Mouse (Mus musculus): ENCODE measurements around the gene Hist1h2ai. TPM values are rescaled to one million over a fixed set of nuclear protein-coding genes. Genes with fewer than 3 reads are reported as not detected.
"Not testable (repeated sequence)": the region's sequence is repeated elsewhere in the genome, so short reads cannot be mapped to it uniquely, and the experiment has no call there.

Gene Hist1h2ai
- polyA plus RNA-seq (2012; rRNA removed) (6.9 and 22.2 TPM in 2 replicates), polyA plus RNA-seq (2014; fragmentation: Nextera tagmentation; extraction: Ambion mirVana) (15.0 and 22.5 TPM in 2 replicates)

DNA sequence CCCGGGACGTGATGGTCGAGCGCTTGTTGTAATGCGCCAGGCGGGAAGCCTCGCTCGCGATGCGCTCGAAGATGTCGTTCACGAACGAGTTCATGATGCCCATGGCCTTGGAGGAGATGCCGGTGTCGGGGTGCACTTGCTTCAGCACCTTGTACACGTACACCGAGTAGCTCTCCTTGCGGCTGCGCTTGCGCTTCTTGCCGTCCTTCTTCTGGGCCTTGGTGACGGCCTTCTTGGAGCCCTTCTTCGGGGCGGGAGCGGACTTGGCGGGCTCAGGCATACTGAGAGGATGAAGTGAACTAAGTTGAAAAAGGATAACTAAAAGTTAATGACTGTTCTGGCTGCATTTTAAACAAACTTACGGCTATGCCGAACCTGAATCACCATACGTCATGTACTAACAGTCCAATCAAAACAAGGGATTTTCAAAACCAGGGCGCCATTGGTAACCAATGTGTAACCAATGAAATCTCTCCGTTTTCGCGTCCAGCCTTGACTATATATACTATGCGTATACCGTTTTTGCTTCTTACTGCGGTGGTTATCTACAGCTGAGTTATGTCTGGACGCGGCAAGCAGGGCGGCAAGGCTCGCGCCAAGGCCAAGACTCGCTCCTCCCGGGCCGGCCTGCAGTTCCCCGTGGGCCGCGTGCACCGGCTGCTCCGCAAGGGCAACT is at the start of gene Hist1h2ai, which contains the start of gene Hist1h2bl:
TSS of gene Hist1h2ai (plus strand) at position 559 of the 676 bp plus-strand sequence.
TSS of gene Hist1h2bl (minus strand) at position 280 of the 676 bp plus-strand sequence.
- ATAC-seq (ENCODE audit: insufficient read depth) (peak; percentile 81), DNase-seq (ENCODE audit: low read depth in 3 of 3, low spot score in 3 of 3) (peak; percentile 95 to 96 (median 96))
- not testable (repeated sequence) for H3K27me3 ChIP-seq (ENCODE audit: control insufficient read depth, insufficient read depth, low read length); H3K36me3 ChIP-seq (replicated peaks; ENCODE audit: control insufficient read depth, insufficient read depth, low read depth); H3K9me3 ChIP-seq (ENCODE audit: control insufficient read depth, low read length)
- peak; percentile 71 for TF ChIP-seq EP300 (IDR thresholded peaks at IDR 0.05; ENCODE audit: low read depth)
- Histone ChIP-seq H3K4me1 (replicated peaks; ENCODE audit: control insufficient read depth in 2 of 2, insufficient read depth in 2 of 2, low read length in 1 of 2) (peaks cover 20 to 34% of the 10 kb centered on the region in 2 experiments), H3K4me2 (ENCODE audit: low read depth) (peak within 1 kb of the TSS; percentile 99), H3K4me3 (ENCODE audit: insufficient read depth in 1 of 2, low read depth in 2 of 2, low read length in 2 of 2) (peak within 1 kb of the TSS; percentile 67 to 73), H3K27ac (peak within 1 kb of the TSS; percentile 100), H3K9ac (replicated peaks) (peak within 1 kb of the TSS; percentile 98)
- under 1% methylated on average over 23 of the region's 50 CpGs for WGBS (ENCODE audit: insufficient replicate concordance)

- Histone ChIP-seq H3K36me3 (replicated peaks; ENCODE audit: control insufficient read depth, insufficient read depth, low read depth) (no peaks in the 10 kb centered on the region), H3K4me3 (ENCODE audit: insufficient read depth in 1 of 2, low read depth in 2 of 2, low read length in 2 of 2) (no peak within 1 kb of the TSS), H3K4me2 (ENCODE audit: low read depth) (no peak within 1 kb of the TSS), H3K27me3 (ENCODE audit: control insufficient read depth, insufficient read depth, low read length) (no peaks in the 10 kb centered on the region), H3K9me3 (ENCODE audit: control insufficient read depth, low read length) (no peaks in the 10 kb centered on the region), H3K27ac (no peak within 1 kb of the TSS), H3K9ac (replicated peaks) (no peak within 1 kb of the TSS), H3K4me1 (replicated peaks; ENCODE audit: control insufficient read depth in 2 of 2, insufficient read depth in 2 of 2, low read length in 1 of 2) (no peaks in the 10 kb centered on the region)
- ATAC-seq (ENCODE audit: insufficient read depth) = no peak
- TF ChIP-seq EP300 (IDR thresholded peaks at IDR 0.05; ENCODE audit: low read depth) (no peak), CTCF (IDR thresholded peaks at IDR 0.05; ENCODE audit: low read depth) (no peak)
- DNase-seq (ENCODE audit: low read depth in 3 of 3, low spot score in 3 of 3) = no peak
- WGBS (ENCODE audit: insufficient replicate concordance) = 52% methylated on average over 2 of the region's 2 CpGs
These were observed 38.9 kb upstream of the Hist1h2ai start, which contains the start of gene Olfr1360 for GRCm38 (mm10) chr13:21677305-21677704. Gene Olfr1360, minus strand, starts transcription at chr13:21677405.

DNA sequence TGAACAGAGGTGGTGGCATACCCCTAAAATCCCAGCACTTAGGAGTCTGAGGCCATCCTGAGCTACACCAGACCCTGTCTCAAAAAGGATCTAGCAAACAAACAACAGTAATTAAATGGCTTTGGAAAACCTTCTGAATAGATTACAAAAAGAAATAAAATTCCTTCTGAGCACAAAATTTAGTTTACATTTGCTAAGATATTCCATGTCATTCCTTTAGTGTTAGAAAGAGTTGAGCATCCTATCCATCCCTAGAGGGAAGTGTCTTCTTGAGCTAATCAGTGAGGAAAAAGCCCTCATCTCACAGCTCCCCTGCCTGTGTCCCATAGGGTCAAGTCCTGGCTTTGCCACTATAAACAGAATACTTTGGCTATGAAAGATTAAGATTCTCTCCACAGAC is 18.4 kb upstream of the Hist1h2ai start, which contains the start of gene Olfr1359:
TSS of gene Olfr1359 (plus strand) at position 301 of the 400 bp plus-strand sequence.
- Histone ChIP-seq H3K4me2 (ENCODE audit: low read depth) (no peak within 1 kb of the TSS), H3K9ac (replicated peaks) (no peak within 1 kb of the TSS), H3K27ac (no peak within 1 kb of the TSS), H3K4me3 (ENCODE audit: insufficient read depth in 1 of 2, low read depth in 2 of 2, low read length in 2 of 2) (no peak within 1 kb of the TSS), H3K9me3 (ENCODE audit: control insufficient read depth, low read length) (no peaks in the 10 kb centered on the region), H3K36me3 (replicated peaks; ENCODE audit: control insufficient read depth, insufficient read depth, low read depth) (no peaks in the 10 kb centered on the region), H3K4me1 (replicated peaks; ENCODE audit: control insufficient read depth in 2 of 2, insufficient read depth in 2 of 2, low read length in 1 of 2) (no peaks in the 10 kb centered on the region), H3K27me3 (ENCODE audit: control insufficient read depth, insufficient read depth, low read length) (no peaks in the 10 kb centered on the region)
- ATAC-seq (ENCODE audit: insufficient read depth) = no peak
- no peak for TF ChIP-seq CTCF (IDR thresholded peaks at IDR 0.05; ENCODE audit: low read depth)
- no peak for TF ChIP-seq EP300 (IDR thresholded peaks at IDR 0.05; ENCODE audit: low read depth)
- DNase-seq (ENCODE audit: low read depth in 3 of 3, low spot score in 3 of 3) = no peak

- Histone ChIP-seq H3K9me3 (ENCODE audit: control insufficient read depth, low read length) (no peaks in the 10 kb centered on the region), H3K27ac (no peak overlapping the region), H3K4me3 (ENCODE audit: insufficient read depth in 1 of 2, low read depth in 2 of 2, low read length in 2 of 2) (no peak overlapping the region), H3K9ac (replicated peaks) (no peak overlapping the region), H3K27me3 (ENCODE audit: control insufficient read depth, insufficient read depth, low read length) (no peaks in the 10 kb centered on the region), H3K4me1 (replicated peaks; ENCODE audit: control insufficient read depth in 2 of 2, insufficient read depth in 2 of 2, low read length in 1 of 2) (peaks cover 1 to 8% of the 10 kb centered on the region in 2 experiments; a peak in 3 of 4 replicates), H3K36me3 (replicated peaks; ENCODE audit: control insufficient read depth, insufficient read depth, low read depth) (no peaks in the 10 kb centered on the region), H3K4me2 (ENCODE audit: low read depth) (no peak overlapping the region)
- ATAC-seq (ENCODE audit: insufficient read depth) (no peak), DNase-seq (ENCODE audit: low read depth in 3 of 3, low spot score in 3 of 3) (no peak)
- TF ChIP-seq EP300 (IDR thresholded peaks at IDR 0.05; ENCODE audit: low read depth) (no peak), CTCF (IDR thresholded peaks at IDR 0.05; ENCODE audit: low read depth) (no peak)
- 47% methylated on average over 4 of the region's 4 CpGs for WGBS (ENCODE audit: insufficient replicate concordance)
These were observed 9.6 kb upstream of the Hist1h2ai start for GRCm38 (mm10) chr13:21706669-21707068.

DNA sequence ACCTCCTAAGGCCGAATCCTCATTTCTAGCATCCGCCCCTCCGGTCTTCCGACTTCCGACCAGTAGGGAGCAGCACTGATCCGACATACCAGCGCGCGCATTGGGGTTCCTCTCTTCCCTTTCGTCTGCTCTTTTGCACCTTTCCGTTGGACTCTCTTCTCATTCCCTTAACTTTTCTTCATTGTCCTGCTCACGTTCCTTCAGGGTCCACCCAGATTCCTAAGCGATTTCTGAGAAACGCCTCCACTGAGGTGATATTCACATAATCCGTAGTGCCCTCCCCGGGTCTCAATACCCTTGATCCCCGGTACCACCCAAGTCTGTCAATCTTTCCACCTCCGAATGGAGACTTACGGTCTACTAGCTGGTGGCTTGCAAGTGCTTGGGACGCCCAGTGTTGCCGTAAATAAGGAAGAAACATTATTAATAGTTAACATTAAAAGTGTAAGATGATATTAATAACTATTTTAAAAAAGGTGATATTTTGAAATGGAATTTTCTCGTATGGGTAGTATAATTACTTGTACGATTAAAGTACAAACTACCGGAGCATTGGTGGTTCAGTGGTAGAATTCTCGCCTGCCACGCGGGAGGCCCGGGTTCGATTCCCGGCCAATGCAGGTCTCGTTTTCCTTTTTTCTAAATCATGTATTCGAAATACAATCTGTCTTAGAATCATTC is 6.1 kb upstream of the Hist1h2ai start:
- H3K9ac ChIP-seq (replicated peaks) = peak overlapping the region; percentile 85
- DNase-seq (ENCODE audit: low read depth in 3 of 3, low spot score in 3 of 3) (peak; percentile 78 to 82 (median 79)), ATAC-seq (ENCODE audit: insufficient read depth) (peak; percentile 79)

More for the DNA sequence above, 6.1 kb upstream of the Hist1h2ai start:
- TF ChIP-seq EP300 (IDR thresholded peaks at IDR 0.05; ENCODE audit: low read depth) = 0 out of 2 replicates have a peak, but pooled peaks have one; percentile 24
- peak; percentile 94 for TF ChIP-seq CTCF (IDR thresholded peaks at IDR 0.05; ENCODE audit: low read depth)
- Histone ChIP-seq H3K4me1 (replicated peaks; ENCODE audit: control insufficient read depth in 2 of 2, insufficient read depth in 2 of 2, low read length in 1 of 2) (peaks cover 9 to 16% of the 10 kb centered on the region in 2 experiments), H3K27ac (peak overlapping the region; percentile 75), H3K4me2 (ENCODE audit: low read depth) (peak overlapping the region; percentile 73), H3K4me3 (ENCODE audit: insufficient read depth in 1 of 2, low read depth in 2 of 2, low read length in 2 of 2) (peak overlapping the region; percentile 77 to 97), H3K9me3 (ENCODE audit: control insufficient read depth, low read length) (no peaks in the 10 kb centered on the region), H3K27me3 (ENCODE audit: control insufficient read depth, insufficient read depth, low read length) (no peaks in the 10 kb centered on the region), H3K36me3 (replicated peaks; ENCODE audit: control insufficient read depth, insufficient read depth, low read depth) (no peaks in the 10 kb centered on the region)
- WGBS (ENCODE audit: insufficient replicate concordance) = under 1% methylated on average over 32 of the region's 32 CpGs
